Mouse (Mus musculus) hindbrain, embryonic 16.5 days (tissue): Measurements from ENCODE around the gene Fasl. TPM values are rescaled to one million over a fixed set of nuclear protein-coding genes. Genes with fewer than 3 reads are reported as not detected.

Experiments used
- ATAC-seq: fragments of 200-750 bp; cut with Nextera tagmentation; 2 replicates; pipeline ENCODE4 v1.8.0; 2017; ENCODE audit warnings: moderate TSS enrichment, moderate library complexity
- H3K27ac ChIP-seq: fragments of 300-500 bp; sonication (generic); 2 replicates; pipeline ENCODE4 v1.5.1; 2014; ENCODE audit warnings: low read depth, mild to moderate bottlenecking, control low read depth, low read length, moderate library complexity
- H3K27me3 ChIP-seq: fragments of 300-500 bp; sonication (generic); replicated peaks from 2 replicates; pipeline ENCODE4 v1.6.1; 2014; ENCODE audit warnings: low read length; ENCODE audit not compliant: control insufficient read depth, insufficient read depth
- H3K36me3 ChIP-seq: fragments of 300-500 bp; sonication (generic); 2 replicates; pipeline ENCODE4 v1.6.1; 2014; ENCODE audit warnings: mild to moderate bottlenecking, low read length, moderate library complexity, mixed read lengths; ENCODE audit not compliant: control insufficient read depth, insufficient read depth
- H3K4me1 ChIP-seq: fragments of 300-500 bp; sonication (generic); 2 replicates; pipeline ENCODE4 v1.6.1; 2014; ENCODE audit warnings: low read depth, low read length; ENCODE audit not compliant: control insufficient read depth, insufficient read depth
- H3K4me2 ChIP-seq: fragments of 300-500 bp; sonication (generic); 2 replicates; pipeline ENCODE4 v1.6.1; 2014; ENCODE audit warnings: mild to moderate bottlenecking, low read length, control low read depth, moderate library complexity
- H3K4me3 ChIP-seq: fragments of 300-500 bp; sonication (generic); 2 replicates; pipeline ENCODE4 v1.5.1; 2014; ENCODE audit warnings: mild to moderate bottlenecking, low read length, control low read depth, moderate library complexity
- H3K9ac ChIP-seq: fragments of 300-500 bp; sonication (generic); 2 replicates; pipeline ENCODE4 v1.6.1; 2014; ENCODE audit warnings: low read depth, mild to moderate bottlenecking, control low read depth, low read length, moderate library complexity
- H3K9me3 ChIP-seq: fragments of 300-500 bp; sonication (generic); 2 replicates; pipeline ENCODE4 v1.6.1; 2014; ENCODE audit warnings: mild to moderate bottlenecking, low read length, moderate library complexity; ENCODE audit not compliant: control insufficient read depth
- WGBS: fragments of 180-500 bp; shearing (Covaris S2); extraction: QIAGEN DNeasy Blood & Tissue Kit; methylation state at CpG from one replicate; pipeline ENCODE4 v1.1.7; 2014; 5-methylcytosine and 5-hydroxymethylcytosine counted together
- polyA plus RNA-seq: library from polyadenylated mRNA; unstranded; fragments of >200 nt; fragmentation: Nextera tagmentation; extraction: Ambion mirVana; gene quantifications from 2 replicates; pipeline ENCODE4 v1.2.1, GENCODE M21; 2015

Gene Fasl
- polyA plus RNA-seq, 1 experiment from 2014 or later: 0.08 TPM

DNA sequence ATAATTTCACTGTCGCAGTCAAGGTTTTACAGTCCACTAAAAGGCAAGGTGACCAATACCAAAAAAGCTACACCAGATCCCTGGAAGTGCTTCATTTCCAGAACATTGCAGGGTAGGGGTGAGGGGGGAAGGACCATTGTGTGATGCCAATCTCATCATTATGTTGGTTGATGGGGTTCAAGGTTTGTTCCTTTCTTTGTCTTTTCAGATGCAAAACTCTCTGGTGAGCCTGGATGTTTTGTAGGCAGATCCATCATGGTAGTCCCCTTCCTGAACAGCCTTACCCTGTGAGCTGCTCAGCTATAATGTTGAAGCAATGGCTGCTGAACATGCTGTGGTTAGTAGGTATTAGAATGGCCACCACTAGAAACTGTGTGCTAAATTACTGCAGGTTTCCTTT lies 19.0 kb downstream of the Fasl start:
- no peaks in the 10 kb centered on the region for H3K4me1 ChIP-seq
- H3K27me3 ChIP-seq: no peaks in the 10 kb centered on the region
- H3K9ac ChIP-seq: no peak overlapping the region

DNA sequence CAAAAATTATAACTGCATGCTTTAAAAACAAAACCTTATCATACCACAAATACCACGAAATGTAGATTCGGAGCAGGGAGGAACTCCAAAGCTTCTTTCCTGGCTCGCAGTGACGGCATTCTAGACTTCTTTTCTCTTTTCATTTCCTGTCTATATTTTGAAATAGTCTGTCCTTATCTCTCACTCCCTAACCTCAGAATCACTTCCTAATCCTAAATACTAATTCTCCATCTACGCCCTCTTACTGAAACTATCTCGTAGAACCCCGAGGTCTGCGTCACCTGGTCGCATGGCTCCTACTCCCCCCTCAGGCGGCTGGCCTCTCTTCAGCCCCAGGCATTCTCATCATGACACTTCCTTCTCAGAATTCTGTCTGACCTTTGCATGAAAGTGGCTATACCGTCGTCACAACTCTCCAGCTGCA lies 21.2 kb downstream of the Fasl start:
- Histone ChIP-seq H3K9me3 (no peaks in the 10 kb centered on the region), H3K4me2 (no peak overlapping the region), H3K9ac (no peak overlapping the region), H3K4me1 (no peaks in the 10 kb centered on the region), H3K4me3 (no peak overlapping the region), H3K27me3 (no peaks in the 10 kb centered on the region), H3K36me3 (no peaks in the 10 kb centered on the region), H3K27ac (no peak overlapping the region)
- 71% methylated on average over 12 of the region's 12 CpGs for WGBS
- ATAC-seq: no peak

More for the DNA sequence above, 19.0 kb downstream of the Fasl start:
- WGBS: 93% methylated on average over 1 of the region's 1 CpGs
- no peak for ATAC-seq
- H3K36me3 ChIP-seq: no peaks in the 10 kb centered on the region
- no peak overlapping the region for H3K27ac ChIP-seq
- no peak overlapping the region for H3K4me3 ChIP-seq
- H3K9me3 ChIP-seq: no peaks in the 10 kb centered on the region
- no peak overlapping the region for H3K4me2 ChIP-seq

- Histone ChIP-seq H3K4me1 (no peaks in the 10 kb centered on the region), H3K27me3 (no peaks in the 10 kb centered on the region), H3K27ac (no peak overlapping the region), H3K4me3 (no peak overlapping the region), H3K9ac (no peak overlapping the region), H3K4me2 (no peak overlapping the region), H3K9me3 (no peaks in the 10 kb centered on the region), H3K36me3 (no peaks in the 10 kb centered on the region)
- WGBS: 66% methylated on average over 5 of the region's 5 CpGs
- no peak for ATAC-seq
Measured at GRCm38 (mm10) chr1:161766656-161767055, 21.6 kb downstream of the Fasl start.

DNA sequence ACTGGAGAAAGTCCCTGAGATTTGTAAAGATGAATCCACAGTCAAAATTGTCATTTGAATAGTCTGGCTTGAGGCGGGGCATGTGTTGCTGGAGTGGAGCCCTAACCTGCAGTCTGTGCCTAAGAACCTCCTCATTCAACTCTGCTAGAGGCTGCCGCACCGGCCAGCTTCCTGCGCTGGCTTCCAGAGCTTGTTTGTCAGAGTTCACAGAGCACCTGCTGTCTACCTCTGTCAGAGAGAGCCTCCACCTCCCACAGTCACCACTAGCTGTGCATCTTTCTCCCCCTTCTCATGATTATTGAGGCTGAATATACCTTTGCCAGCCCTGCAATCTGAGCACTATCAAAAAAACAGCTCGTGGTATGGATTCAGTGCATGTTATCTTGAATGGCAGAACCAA lies 22.4 kb downstream of the Fasl start:
- Histone ChIP-seq H3K36me3 (no peaks in the 10 kb centered on the region), H3K9me3 (no peaks in the 10 kb centered on the region), H3K4me2 (no peak overlapping the region), H3K4me1 (no peaks in the 10 kb centered on the region), H3K9ac (no peak overlapping the region), H3K4me3 (no peak overlapping the region), H3K27ac (no peak overlapping the region), H3K27me3 (no peaks in the 10 kb centered on the region)
- 47% methylated on average over 5 of the region's 5 CpGs for WGBS
- no peak for ATAC-seq

- Histone ChIP-seq H3K4me1 (no peaks in the 10 kb centered on the region), H3K4me3 (no peak overlapping the region), H3K9ac (no peak overlapping the region), H3K9me3 (no peaks in the 10 kb centered on the region), H3K36me3 (no peaks in the 10 kb centered on the region), H3K27ac (no peak overlapping the region), H3K27me3 (no peaks in the 10 kb centered on the region), H3K4me2 (no peak overlapping the region)
- WGBS: 93% methylated on average over 1 of the region's 1 CpGs
- ATAC-seq: no peak
Measured at GRCm38 (mm10) chr1:161764964-161765363, 23.3 kb downstream of the Fasl start.

DNA sequence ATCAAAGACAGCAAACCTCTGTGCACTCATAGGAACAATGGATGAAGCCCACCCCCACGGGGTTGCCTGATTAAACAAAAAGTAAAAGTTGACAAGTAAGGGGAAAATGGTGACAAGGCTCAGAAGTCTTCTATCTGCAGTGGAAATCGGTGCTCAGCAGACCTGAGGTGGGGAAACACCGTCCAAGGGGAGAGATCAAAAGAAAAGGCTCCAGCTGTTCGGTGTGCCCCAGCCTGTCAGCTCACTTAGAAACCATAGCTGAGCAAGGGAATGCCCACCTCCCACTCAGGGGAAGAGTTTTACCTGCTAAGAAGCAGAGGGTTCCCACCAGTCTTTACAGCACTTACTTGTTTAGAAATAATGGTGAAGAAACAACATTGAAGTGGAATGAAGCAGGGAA lies 26.7 kb downstream of the Fasl start:
- WGBS: 46% methylated on average over 4 of the region's 4 CpGs
- Histone ChIP-seq H3K27ac (no peak overlapping the region), H3K4me1 (no peaks in the 10 kb centered on the region)

DNA sequence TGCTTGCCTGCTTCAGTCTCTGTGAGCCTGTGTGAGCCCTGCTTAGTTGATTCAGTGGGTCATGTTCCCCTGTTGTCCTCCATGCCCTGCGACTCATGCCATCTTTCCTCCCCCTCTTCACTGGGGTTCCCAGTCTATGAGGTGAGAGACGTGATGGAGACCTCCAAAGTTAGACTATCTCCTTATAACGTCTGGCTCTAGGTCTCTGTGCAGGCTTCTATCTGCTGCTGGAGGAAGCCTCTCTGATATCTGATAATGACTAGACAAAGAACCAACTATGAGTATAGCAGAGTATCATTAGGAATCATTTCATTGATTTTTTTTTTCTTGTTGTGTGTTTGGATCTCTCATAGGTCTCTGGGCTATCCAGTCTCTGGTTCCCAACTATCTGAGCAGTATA lies 31.7 kb downstream of the Fasl start:
- no peaks in the 10 kb centered on the region for H3K36me3 ChIP-seq
- WGBS: 97% methylated on average over 3 of the region's 3 CpGs
- H3K4me3 ChIP-seq: no peak overlapping the region
- no peak overlapping the region for H3K9ac ChIP-seq
- no peak overlapping the region for H3K4me2 ChIP-seq
- no peaks in the 10 kb centered on the region for H3K9me3 ChIP-seq
- H3K4me1 ChIP-seq: no peaks in the 10 kb centered on the region
- no peak overlapping the region for H3K27ac ChIP-seq
- ATAC-seq: no peak
- H3K27me3 ChIP-seq: no peaks in the 10 kb centered on the region

More for the DNA sequence above, 26.7 kb downstream of the Fasl start:
- Histone ChIP-seq H3K4me3 (no peak overlapping the region), H3K9me3 (no peaks in the 10 kb centered on the region), H3K36me3 (no peaks in the 10 kb centered on the region), H3K27me3 (no peaks in the 10 kb centered on the region), H3K9ac (no peak overlapping the region), H3K4me2 (no peak overlapping the region)
- ATAC-seq: no peak

GRCm38 (mm10) chr1:161751311-161751710 lies 37.0 kb downstream of the Fasl start:
- Histone ChIP-seq H3K27me3 (no peaks in the 10 kb centered on the region), H3K36me3 (no peaks in the 10 kb centered on the region), H3K4me3 (no peak overlapping the region), H3K4me1 (no peaks in the 10 kb centered on the region), H3K27ac (no peak overlapping the region), H3K9me3 (no peaks in the 10 kb centered on the region), H3K4me2 (no peak overlapping the region), H3K9ac (no peak overlapping the region)
- 59% methylated on average over 8 of the region's 8 CpGs for WGBS
- no peak for ATAC-seq

DNA sequence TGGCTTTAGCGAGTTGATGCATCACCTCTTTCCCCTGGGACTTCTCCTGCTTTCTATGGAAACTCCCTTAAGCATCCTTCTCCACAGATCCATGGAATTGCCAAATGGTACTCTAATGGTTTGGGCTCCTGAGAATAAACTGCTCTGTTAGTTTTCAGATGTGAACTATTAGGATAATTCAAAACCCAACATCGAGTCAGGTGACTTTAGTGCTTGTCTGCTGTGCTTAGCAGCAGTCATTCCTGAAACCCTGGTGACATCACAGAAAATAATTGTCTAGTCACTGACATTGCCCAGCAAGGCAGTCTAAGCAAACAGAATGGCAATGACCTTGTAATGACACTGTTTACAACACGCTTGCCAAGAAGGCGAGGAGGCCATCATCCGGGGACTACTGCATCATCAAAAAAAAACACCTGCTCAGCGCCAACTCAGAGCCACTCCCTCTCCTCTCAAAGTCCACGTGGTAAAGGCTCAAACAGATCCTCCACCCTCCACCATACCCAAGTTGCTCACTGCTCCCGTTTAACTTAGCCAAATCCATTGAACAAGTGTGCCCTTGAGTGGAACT lies 37.7 kb downstream of the Fasl start:
- H3K27me3 ChIP-seq: no peaks in the 10 kb centered on the region
- no peak for ATAC-seq
- H3K4me3 ChIP-seq: no peak overlapping the region

GRCm38 (mm10) chr1:161748685-161749084 lies 39.6 kb downstream of the Fasl start:
- Histone ChIP-seq H3K4me1 (no peaks in the 10 kb centered on the region), H3K27me3 (no peaks in the 10 kb centered on the region)
- no peak for ATAC-seq

More for the DNA sequence above, 37.7 kb downstream of the Fasl start:
- H3K4me1 ChIP-seq: no peaks in the 10 kb centered on the region
- no peak overlapping the region for H3K4me2 ChIP-seq
- no peaks in the 10 kb centered on the region for H3K9me3 ChIP-seq
- H3K27ac ChIP-seq: no peak overlapping the region
- 74% methylated on average over 8 of the region's 8 CpGs for WGBS
- H3K9ac ChIP-seq: no peak overlapping the region
- H3K36me3 ChIP-seq: no peaks in the 10 kb centered on the region

More at GRCm38 (mm10) chr1:161748685-161749084, 39.6 kb downstream of the Fasl start:
- Histone ChIP-seq H3K9ac (no peak overlapping the region), H3K4me2 (no peak overlapping the region), H3K9me3 (no peaks in the 10 kb centered on the region), H3K4me3 (no peak overlapping the region), H3K36me3 (no peaks in the 10 kb centered on the region), H3K27ac (no peak overlapping the region)
- 91% methylated on average over 6 of the region's 6 CpGs for WGBS
